Mouse (Mus musculus): ENCODE results near the gene Gm12185. TPM values are rescaled to one million over a fixed set of nuclear protein-coding genes. Genes with fewer than 3 reads are reported as not detected.
"Not testable (repeated sequence)": the region's sequence is repeated elsewhere in the genome, so short reads cannot be mapped to it uniquely, and the experiment has no call there.

The Gm12185 gene
- polyA plus RNA-seq, 1 experiment from 2014 or later, result not detected

DNA sequence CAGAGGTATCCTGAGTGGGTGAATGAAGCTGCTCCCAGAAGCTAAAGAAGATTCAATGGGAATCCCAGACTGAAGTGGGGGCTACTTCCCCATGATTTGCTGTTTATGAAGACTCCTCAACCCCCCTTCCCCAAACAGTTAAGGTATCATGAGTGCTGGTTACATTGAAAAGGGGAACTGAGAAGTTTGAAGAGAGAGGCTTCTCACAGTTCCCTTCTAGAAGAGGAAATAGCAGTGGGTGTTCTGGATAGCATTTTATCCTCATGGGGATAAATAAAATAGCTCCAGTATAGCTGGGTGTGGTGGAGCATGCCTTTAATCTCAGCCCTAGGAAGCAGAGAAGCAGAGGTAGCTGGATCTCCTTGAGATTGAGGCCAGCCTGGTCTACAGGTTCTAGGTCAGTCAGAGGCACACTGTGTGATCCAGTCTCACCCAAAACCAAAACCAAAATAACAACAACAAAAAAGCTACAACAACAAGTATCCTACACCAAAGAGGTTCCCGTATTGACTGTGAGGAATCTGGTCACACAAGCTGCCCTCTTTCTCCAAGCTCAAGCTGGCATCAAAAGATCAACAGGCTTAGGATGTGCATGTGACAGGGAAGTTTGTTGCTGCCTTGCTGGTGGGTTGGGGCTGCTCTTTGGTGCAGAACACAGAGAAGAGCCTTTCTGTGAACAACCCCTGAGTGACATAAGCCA, 13.6 kb downstream of the Gm12185 start, which contains the start of gene Olfr56:
Gene Olfr56 (plus strand): TSS at position 650 of the 700 bp plus-strand sequence.
- not testable (repeated sequence) for ATAC-seq (ENCODE audit: low FRiP score, low read depth); H3K36me3 ChIP-seq; H3K27ac ChIP-seq (replicated peaks); H3K4me3 ChIP-seq; H3K9me3 ChIP-seq; H3K27me3 ChIP-seq; H3K4me1 ChIP-seq (replicated peaks); H3K4me2 ChIP-seq; H3K9ac ChIP-seq
- no CpG with 5 or more reads among the region's 1 CpGs for WGBS

GRCm38 (mm10) chr11:48974686-48975085, 17.3 kb downstream of the Gm12185 start:
- H3K4me2 ChIP-seq; H3K27ac ChIP-seq (replicated peaks); H3K4me1 ChIP-seq (replicated peaks); H3K9me3 ChIP-seq; H3K27me3 ChIP-seq; H3K4me3 ChIP-seq; ATAC-seq (ENCODE audit: low FRiP score, low read depth); H3K36me3 ChIP-seq; H3K9ac ChIP-seq: not testable (repeated sequence)
- no CpG with 5 or more reads among the region's 1 CpGs for WGBS

DNA sequence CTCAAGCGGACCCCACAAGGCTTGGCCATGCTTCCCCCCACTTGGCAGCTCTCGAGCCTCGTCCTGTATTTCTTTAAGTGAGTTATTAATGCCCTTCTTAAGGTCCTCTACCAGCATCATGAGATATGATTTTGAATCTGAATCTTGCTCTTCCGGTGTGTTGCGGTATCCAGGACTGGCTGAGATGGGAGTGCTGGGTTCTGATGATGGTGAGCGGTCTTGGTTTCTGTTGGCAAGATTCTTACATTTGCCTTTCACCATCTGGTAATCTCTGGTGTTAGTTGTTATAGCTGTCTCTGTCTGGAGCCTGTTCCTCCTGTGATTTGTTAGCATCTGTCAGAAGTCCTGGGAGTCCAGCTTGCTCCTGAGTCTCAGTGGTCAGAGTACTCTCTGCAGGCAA, 45.9 kb downstream of the Gm12185 start, which contains the start of gene Psme2b:
Gene Psme2b (minus strand): TSS at position 101 of the 400 bp plus-strand sequence.
- H3K4me1 ChIP-seq (replicated peaks); H3K36me3 ChIP-seq; ATAC-seq (ENCODE audit: low FRiP score, low read depth); H3K9me3 ChIP-seq; H3K4me2 ChIP-seq; H3K9ac ChIP-seq; H3K27ac ChIP-seq (replicated peaks); H3K27me3 ChIP-seq; H3K4me3 ChIP-seq: not testable (repeated sequence)
- WGBS, result 94% methylated on average over 6 of the region's 6 CpGs

DNA sequence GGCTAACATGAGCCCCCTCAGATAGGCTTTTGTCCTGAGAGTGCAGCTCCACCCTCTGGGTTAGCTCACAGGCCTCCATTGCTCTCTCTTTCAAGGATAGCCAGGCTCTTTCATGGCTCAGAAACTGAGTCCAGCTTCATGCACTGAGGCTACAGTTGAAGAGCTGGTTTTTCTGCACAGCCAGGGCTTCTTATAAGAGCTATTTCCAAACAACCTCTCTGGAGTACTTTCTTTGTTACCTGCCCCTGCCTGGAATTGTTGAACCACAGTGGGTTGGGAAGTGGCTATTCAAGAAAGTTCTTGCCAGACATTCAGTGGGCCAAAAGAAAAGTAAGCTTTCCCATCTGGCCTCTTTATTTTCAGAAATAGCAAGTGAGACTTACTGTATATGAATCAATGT, 52.7 kb downstream of the Gm12185 start:
- H3K27me3 ChIP-seq; H3K4me2 ChIP-seq; ATAC-seq (ENCODE audit: low FRiP score, low read depth); H3K9me3 ChIP-seq; H3K9ac ChIP-seq; H3K4me3 ChIP-seq; H3K27ac ChIP-seq (replicated peaks); H3K36me3 ChIP-seq; H3K4me1 ChIP-seq (replicated peaks): not testable (repeated sequence)

DNA sequence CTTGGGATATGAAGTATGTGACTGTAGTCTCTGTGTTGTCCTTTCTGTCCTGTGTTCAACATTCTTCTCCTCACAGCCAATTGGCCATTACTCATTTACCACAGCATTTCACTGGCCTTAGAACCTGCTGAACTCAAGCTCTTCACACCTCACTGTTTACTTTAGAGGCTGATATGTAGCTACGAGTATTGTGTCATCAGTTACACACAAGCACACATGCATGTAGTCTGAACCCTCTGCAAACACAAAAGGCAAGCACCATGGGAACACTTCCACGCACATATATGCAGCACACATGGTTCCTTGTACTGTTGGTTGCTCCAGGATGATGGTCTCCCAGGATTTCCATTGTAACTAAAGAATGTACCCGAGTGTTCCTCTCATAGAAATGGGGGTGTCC, 56.7 kb downstream of the Gm12185 start:
- not testable (repeated sequence) for H3K4me3 ChIP-seq; H3K27ac ChIP-seq (replicated peaks); H3K9me3 ChIP-seq; ATAC-seq (ENCODE audit: low FRiP score, low read depth); H3K9ac ChIP-seq; H3K4me2 ChIP-seq; H3K4me1 ChIP-seq (replicated peaks); H3K36me3 ChIP-seq; H3K27me3 ChIP-seq
- 70% methylated on average over 1 of the region's 3 CpGs for WGBS

- not testable (repeated sequence) for H3K9me3 ChIP-seq; H3K4me2 ChIP-seq; H3K27me3 ChIP-seq; H3K36me3 ChIP-seq; H3K4me1 ChIP-seq (replicated peaks); H3K27ac ChIP-seq (replicated peaks); H3K9ac ChIP-seq; ATAC-seq (ENCODE audit: low FRiP score, low read depth); H3K4me3 ChIP-seq
- WGBS, result 83% methylated on average over 1 of the region's 1 CpGs
Observed at GRCm38 (mm10) chr11:48933923-48934322, 58.1 kb downstream of the Gm12185 start.

- not testable (repeated sequence) for H3K4me3 ChIP-seq; H3K36me3 ChIP-seq; H3K4me2 ChIP-seq; H3K9me3 ChIP-seq; H3K4me1 ChIP-seq (replicated peaks); H3K27ac ChIP-seq (replicated peaks); ATAC-seq (ENCODE audit: low FRiP score, low read depth); H3K9ac ChIP-seq; H3K27me3 ChIP-seq
- 88% methylated on average over 1 of the region's 1 CpGs for WGBS
Observed at GRCm38 (mm10) chr11:48933422-48933821, 58.6 kb downstream of the Gm12185 start.

GRCm38 (mm10) chr11:48928068-48928467, 64.0 kb downstream of the Gm12185 start:
- H3K27ac ChIP-seq (replicated peaks); H3K4me1 ChIP-seq (replicated peaks): not testable (repeated sequence)
- WGBS, result 100% methylated on average over 1 of the region's 1 CpGs

GRCm38 (mm10) chr11:48926437-48926836, 65.6 kb downstream of the Gm12185 start:
- not testable (repeated sequence) for H3K4me2 ChIP-seq; H3K27ac ChIP-seq (replicated peaks); H3K9ac ChIP-seq; H3K27me3 ChIP-seq; H3K9me3 ChIP-seq; H3K4me1 ChIP-seq (replicated peaks); H3K36me3 ChIP-seq; H3K4me3 ChIP-seq; ATAC-seq (ENCODE audit: low FRiP score, low read depth)

More at GRCm38 (mm10) chr11:48928068-48928467, 64.0 kb downstream of the Gm12185 start:
- not testable (repeated sequence) for ATAC-seq (ENCODE audit: low FRiP score, low read depth); H3K9me3 ChIP-seq; H3K27me3 ChIP-seq; H3K9ac ChIP-seq; H3K36me3 ChIP-seq; H3K4me3 ChIP-seq; H3K4me2 ChIP-seq

DNA sequence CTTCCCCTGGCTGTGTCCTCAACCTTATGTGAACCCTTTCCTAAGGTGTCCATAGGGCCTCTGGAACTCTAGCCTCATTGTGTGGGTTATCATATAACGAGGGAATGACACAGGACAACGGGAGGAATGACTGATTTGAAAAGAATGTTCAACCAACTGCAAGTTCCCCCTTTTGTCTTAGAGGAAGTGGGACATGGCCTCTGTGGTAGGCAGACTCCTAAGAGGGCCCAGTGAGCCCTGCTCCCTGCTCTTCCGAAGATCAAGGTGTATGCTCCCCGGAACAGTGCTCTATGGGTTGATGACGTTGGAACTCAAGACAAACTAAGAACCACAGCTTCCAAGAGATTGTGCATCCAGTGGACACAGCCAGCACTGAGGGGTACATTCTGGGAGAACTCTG, 68.2 kb downstream of the Gm12185 start:
- H3K4me2 ChIP-seq; H3K9ac ChIP-seq; H3K27me3 ChIP-seq; H3K27ac ChIP-seq (replicated peaks); H3K4me3 ChIP-seq; H3K36me3 ChIP-seq; H3K9me3 ChIP-seq; H3K4me1 ChIP-seq (replicated peaks); ATAC-seq (ENCODE audit: low FRiP score, low read depth): not testable (repeated sequence)
- WGBS, result 84% methylated on average over 5 of the region's 5 CpGs

- ATAC-seq (ENCODE audit: low FRiP score, low read depth), result no peak
- no peaks in the 10 kb centered on the region for H3K4me1 ChIP-seq (replicated peaks)
- no peak overlapping the region for H3K27ac ChIP-seq (replicated peaks)
- 78% methylated on average over 3 of the region's 3 CpGs for WGBS
- no peaks in the 10 kb centered on the region for H3K36me3 ChIP-seq
- H3K9ac ChIP-seq, result no peak overlapping the region
- H3K4me3 ChIP-seq, result no peak overlapping the region
- no peak overlapping the region for H3K4me2 ChIP-seq
- H3K9me3 ChIP-seq, result no peaks in the 10 kb centered on the region
- H3K27me3 ChIP-seq, result no peaks in the 10 kb centered on the region
Observed at GRCm38 (mm10) chr11:48918380-48918779, 73.6 kb downstream of the Gm12185 start.

GRCm38 (mm10) chr11:48913611-48914010, 78.4 kb downstream of the Gm12185 start:
- Histone ChIP-seq H3K4me3 (no peak overlapping the region), H3K9me3 (no peaks in the 10 kb centered on the region), H3K9ac (no peak overlapping the region), H3K4me2 (no peak overlapping the region), H3K27ac (replicated peaks) (no peak overlapping the region), H3K27me3 (no peaks in the 10 kb centered on the region), H3K36me3 (no peaks in the 10 kb centered on the region), H3K4me1 (replicated peaks) (no peaks in the 10 kb centered on the region)
- 98% methylated on average over 1 of the region's 1 CpGs for WGBS
- no peak for ATAC-seq (ENCODE audit: low FRiP score, low read depth)

DNA sequence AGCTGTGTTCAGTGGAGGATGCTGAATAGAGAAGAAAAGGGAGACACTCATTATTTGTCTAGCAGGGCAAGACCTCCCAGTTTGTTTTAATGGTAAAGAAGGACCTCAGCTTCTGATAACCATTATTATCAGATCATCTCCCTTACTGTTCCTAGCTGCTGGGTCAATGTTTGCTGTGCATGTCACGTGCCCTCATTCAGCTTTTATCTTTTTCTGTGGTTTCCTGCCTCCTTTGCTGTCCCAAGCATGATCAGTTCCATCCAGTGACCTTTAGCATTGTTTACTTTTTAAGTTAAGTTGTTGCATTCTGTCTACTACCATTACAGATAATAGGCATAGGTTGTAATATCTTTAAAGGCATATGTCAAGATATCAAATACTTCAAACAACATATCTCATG, 83.6 kb downstream of the Gm12185 start:
- H3K27ac ChIP-seq (replicated peaks), result no peak overlapping the region
- no peaks in the 10 kb centered on the region for H3K27me3 ChIP-seq
- no peaks in the 10 kb centered on the region for H3K9me3 ChIP-seq
- whole genome bisulfite sequencing, result 64% methylated on average over 1 of the region's 1 CpGs
- H3K4me2 ChIP-seq, result no peak overlapping the region
- no peaks in the 10 kb centered on the region for H3K4me1 ChIP-seq (replicated peaks)
- no peak for ATAC-seq (ENCODE audit: low FRiP score, low read depth)
- no peak overlapping the region for H3K9ac ChIP-seq
- H3K4me3 ChIP-seq, result no peak overlapping the region
- no peaks in the 10 kb centered on the region for H3K36me3 ChIP-seq
